Mouse (Mus musculus) heart, adult 9 months (tissue): ENCODE measurements around the gene Bbs9.

Source experiments
- DNase-seq, 2 experiments: peaks; one replicate each; pipeline ENCODE4 v3.0.0; 2022; ENCODE audit warnings: low spot score in 2 of 2

Gene Bbs9

GRCm38 (mm10) chr9:22468170-22468898 lies 7.2 kb upstream of the Bbs9 start:
- DNase-seq: peak; percentile 38 to 52

GRCm38 (mm10) chr9:22468899-22469259 lies 6.6 kb upstream of the Bbs9 start:
- DNase-seq: no peak

- DNase-seq: no peak
Measured at GRCm38 (mm10) chr9:22469643-22470042, 5.9 kb upstream of the Bbs9 start, which contains the start of gene Rp9. Gene Rp9 (minus strand): TSS chr9:22469743.

GRCm38 (mm10) chr9:22476265-22476664 lies 750 bp downstream of the Bbs9 start:
- DNase-seq: no peak

GRCm38 (mm10) chr9:22478946-22479345 lies 3.4 kb downstream of the Bbs9 start:
- no peak for DNase-seq

- DNase-seq: no peak
Measured at GRCm38 (mm10) chr9:22483866-22484561, 8.5 kb downstream of the Bbs9 start.

GRCm38 (mm10) chr9:22484562-22485308 lies 9.2 kb downstream of the Bbs9 start:
- DNase-seq: no peak

GRCm38 (mm10) chr9:22486211-22486610 lies 10.7 kb downstream of the Bbs9 start:
- no peak for DNase-seq

- DNase-seq: no peak
Measured at GRCm38 (mm10) chr9:22488963-22489362, 13.4 kb downstream of the Bbs9 start.

- DNase-seq: no peak
Measured at GRCm38 (mm10) chr9:22494203-22494807, 18.8 kb downstream of the Bbs9 start.

GRCm38 (mm10) chr9:22495133-22495532 lies 19.6 kb downstream of the Bbs9 start:
- no peak for DNase-seq

GRCm38 (mm10) chr9:22497021-22497767 lies 21.7 kb downstream of the Bbs9 start:
- no peak for DNase-seq

GRCm38 (mm10) chr9:22502972-22503371 lies 27.5 kb downstream of the Bbs9 start:
- DNase-seq: no peak

GRCm38 (mm10) chr9:22503581-22503980 lies 28.1 kb downstream of the Bbs9 start:
- DNase-seq: no peak

- DNase-seq: no peak
Measured at GRCm38 (mm10) chr9:22505574-22505973, 30.1 kb downstream of the Bbs9 start.

- DNase-seq: no peak
Measured at GRCm38 (mm10) chr9:22515076-22515475, 39.6 kb downstream of the Bbs9 start.

GRCm38 (mm10) chr9:22518394-22519041 lies 43.0 kb downstream of the Bbs9 start:
- DNase-seq: no peak

GRCm38 (mm10) chr9:22523460-22523859 lies 47.9 kb downstream of the Bbs9 start:
- DNase-seq: peak; percentile 7 to 25

GRCm38 (mm10) chr9:22530734-22531489 lies 55.4 kb downstream of the Bbs9 start:
- DNase-seq: no peak

GRCm38 (mm10) chr9:22532112-22532511 lies 56.6 kb downstream of the Bbs9 start:
- DNase-seq: no peak
